Comparison of ENCODE assay signal across 8 mouse cellular contexts in the genomic region with DNA sequence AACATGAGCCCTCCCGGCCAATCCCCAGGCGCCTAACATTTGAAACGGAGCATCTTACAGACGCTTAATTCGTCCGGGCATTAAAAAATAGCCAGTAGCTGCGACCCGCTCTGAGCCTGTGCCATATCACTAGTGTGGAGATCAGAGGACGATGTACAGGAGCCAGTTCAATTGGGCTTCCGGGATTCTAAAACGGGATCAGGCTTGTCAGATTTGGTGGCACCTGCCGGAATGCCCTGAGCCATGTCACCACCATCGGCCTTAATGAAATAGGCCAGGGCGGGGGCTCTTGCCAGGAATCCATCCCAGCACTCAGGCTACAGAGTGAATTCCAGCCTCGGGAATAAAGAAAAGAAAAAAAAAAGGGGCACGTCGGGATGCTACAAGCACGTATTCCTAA. TPM values are rescaled to one million over a fixed set of nuclear protein-coding genes. Genes with fewer than 3 reads are reported as not detected.
DNase-seq lines count a peak whose midpoint lies in the region; ATAC-seq and TF ChIP-seq lines count a peak whose summit lies in the region.

No protein-coding gene starts in this region.

- peak overlapping the region; percentile 11 for H3K4me3 ChIP-seq in kidney, postnatal 0 days (replicated peaks; ENCODE audit: low read depth, low read length)
- peak overlapping the region; percentile 49 for H3K4me3 ChIP-seq in brown adipose tissue, adult 24 weeks (ENCODE audit: insufficient read depth, low read depth, low read length)
- peak overlapping the region; percentile 54 for H3K4me3 ChIP-seq in heart, embryonic 13.5 days
- peak overlapping the region; percentile 39 for H3K4me3 ChIP-seq in liver, embryonic 12.5 days
- peak overlapping the region; percentile 40 for H3K4me3 ChIP-seq in stomach, embryonic 16.5 days (replicated peaks; ENCODE audit: low read length)

- no peak for TF ChIP-seq CTCF in kidney, postnatal 0 days (IDR thresholded peaks at IDR 0.05; ENCODE audit: low read depth)

- ATAC-seq in kidney, postnatal 0 days (replicated peaks; ENCODE audit: low FRiP score, low read depth) = 0 out of 2 replicates have a peak, but pooled peaks have one; percentile 8
- no peak for ATAC-seq in heart, embryonic 13.5 days (ENCODE audit: extremely low read depth, insufficient number of reproducible peaks, low FRiP score, low TSS enrichment)
- no peak for ATAC-seq in liver, embryonic 12.5 days
- ATAC-seq in stomach, embryonic 16.5 days (ENCODE audit: insufficient read depth, low FRiP score) = no peak

- peaks cover 9% of the 10 kb centered on the region; the same call in 1 of the 2 replicates for H3K4me1 ChIP-seq in kidney, postnatal 0 days (replicated peaks; ENCODE audit: insufficient read depth, low read length)
- H3K4me1 ChIP-seq in brown adipose tissue, adult 24 weeks (ENCODE audit: control insufficient read depth, insufficient read depth, insufficient read length, low read length) = no peaks in the 10 kb centered on the region
- H3K4me1 ChIP-seq in heart, embryonic 13.5 days = peaks cover 17% of the 10 kb centered on the region
- peaks cover 6% of the 10 kb centered on the region; the same call in 1 of the 2 replicates for H3K4me1 ChIP-seq in liver, embryonic 12.5 days
- peaks cover 18% of the 10 kb centered on the region for H3K4me1 ChIP-seq in stomach, embryonic 16.5 days (ENCODE audit: control insufficient read depth, insufficient read depth, low read length)

- DNase-seq in kidney, postnatal 0 days (ENCODE audit: low spot score) = no peak
- DNase-seq in kidney, adult 18-20 months = no peak
- DNase-seq in adrenal gland, adult 8-10 months = no peak
- no peak for DNase-seq in spleen, postnatal 4 days (ENCODE audit: low spot score in 2 of 2)

- no peaks in the 10 kb centered on the region for H3K9me3 ChIP-seq in kidney, postnatal 0 days (replicated peaks; ENCODE audit: low read length)
- no peaks in the 10 kb centered on the region for H3K9me3 ChIP-seq in heart, embryonic 13.5 days
- H3K9me3 ChIP-seq in liver, embryonic 12.5 days (replicated peaks) = no peaks in the 10 kb centered on the region
- no peaks in the 10 kb centered on the region for H3K9me3 ChIP-seq in stomach, embryonic 16.5 days (replicated peaks; ENCODE audit: control insufficient read depth, low read length)

- peak overlapping the region; percentile 57 for H3K9ac ChIP-seq in kidney, postnatal 0 days (ENCODE audit: low read depth, low read length)
- peak overlapping the region; percentile 86 for H3K9ac ChIP-seq in heart, embryonic 13.5 days
- no peak overlapping the region for H3K9ac ChIP-seq in liver, embryonic 12.5 days
- H3K9ac ChIP-seq in stomach, embryonic 16.5 days (ENCODE audit: low read length) = peak overlapping the region; percentile 72

- H3K4me2 ChIP-seq in kidney, postnatal 0 days (ENCODE audit: low read length) = peak overlapping the region; percentile 61
- peak overlapping the region; percentile 76 for H3K4me2 ChIP-seq in heart, embryonic 13.5 days
- peak overlapping the region; percentile 62 for H3K4me2 ChIP-seq in liver, embryonic 12.5 days
- H3K4me2 ChIP-seq in stomach, embryonic 16.5 days (ENCODE audit: low read depth, low read length) = peak overlapping the region; percentile 68

- peak overlapping the region; percentile 78 for H3K27ac ChIP-seq in kidney, postnatal 0 days
- no peak overlapping the region for H3K27ac ChIP-seq in brown adipose tissue, adult 24 weeks (replicated peaks; ENCODE audit: low read depth, low read length)
- H3K27ac ChIP-seq in heart, embryonic 13.5 days (replicated peaks) = peak overlapping the region; percentile 96
- no peak overlapping the region for H3K27ac ChIP-seq in liver, embryonic 12.5 days
- H3K27ac ChIP-seq in stomach, embryonic 16.5 days (ENCODE audit: low read length) = peak overlapping the region; percentile 93

- 17% methylated on average over 18 of the region's 18 CpGs for WGBS in kidney, postnatal 0 days
- 19% methylated on average over 18 of the region's 18 CpGs for WGBS in heart, embryonic 13.5 days
- WGBS in liver, embryonic 12.5 days (ENCODE audit: insufficient replicate concordance) = 44% methylated on average over 18 of the region's 18 CpGs
- 21% methylated on average over 18 of the region's 18 CpGs for WGBS in stomach, embryonic 16.5 days

- H3K27me3 ChIP-seq in kidney, postnatal 0 days (ENCODE audit: insufficient read depth, low read length) = no peaks in the 10 kb centered on the region
- H3K27me3 ChIP-seq in heart, embryonic 13.5 days (replicated peaks) = peaks cover 13% of the 10 kb centered on the region; the same call in 1 of the 2 replicates
- peaks cover 7% of the 10 kb centered on the region for H3K27me3 ChIP-seq in liver, embryonic 12.5 days (replicated peaks)
- no peaks in the 10 kb centered on the region for H3K27me3 ChIP-seq in stomach, embryonic 16.5 days (ENCODE audit: control insufficient read depth, insufficient read depth, low read length)

- no peaks in the 10 kb centered on the region for H3K36me3 ChIP-seq in kidney, postnatal 0 days (ENCODE audit: insufficient read depth, low read length)
- H3K36me3 ChIP-seq in heart, embryonic 13.5 days = no peaks in the 10 kb centered on the region
- no peaks in the 10 kb centered on the region for H3K36me3 ChIP-seq in liver, embryonic 12.5 days
- no peaks in the 10 kb centered on the region for H3K36me3 ChIP-seq in stomach, embryonic 16.5 days (ENCODE audit: control insufficient read depth, insufficient read depth, low read length)

RNA-seq across cellular contexts. Expression of gene Epcam, which starts 23.0 kb away (rescaled TPM):
- 409 and 412 TPM in 2 replicates for polyA plus RNA-seq in kidney, postnatal 0 days (2015; fragmentation: Nextera tagmentation; extraction: Ambion mirVana)
- not detected in 2 replicates for polyA plus RNA-seq in brown adipose tissue, adult 24 weeks (2012; ENCODE audit: insufficient read depth, insufficient read length, missing spikeins)
- 12.7 and 14.4 TPM in 2 replicates for polyA plus RNA-seq in heart, embryonic 13.5 days (2015; fragmentation: Nextera tagmentation; extraction: Ambion mirVana)
- polyA plus RNA-seq in liver, embryonic 12.5 days (2016; fragmentation: Nextera tagmentation; extraction: Ambion mirVana) = 2.3 and 3.2 TPM in 2 replicates
- polyA plus RNA-seq in stomach, embryonic 16.5 days (2015; fragmentation: Nextera tagmentation; extraction: Ambion mirVana) = 402 and 444 TPM in 2 replicates
- total RNA-seq in adrenal gland, adult 8-10 months (2022) = under 1 TPM in 2 of 4 experiments, not detected in 2; 0.32 to 0.56 TPM

RNA-seq across cellular contexts. Expression of gene Msh2, which starts 59.3 kb away (rescaled TPM):
- 58.1 and 66.0 TPM in 2 replicates for polyA plus RNA-seq in kidney, postnatal 0 days (2015; fragmentation: Nextera tagmentation; extraction: Ambion mirVana)
- polyA plus RNA-seq in brown adipose tissue, adult 24 weeks (2012; ENCODE audit: insufficient read depth, insufficient read length, missing spikeins) = 17.3 and 19.6 TPM in 2 replicates
- 36.7 and 39.1 TPM in 2 replicates for polyA plus RNA-seq in heart, embryonic 13.5 days (2015; fragmentation: Nextera tagmentation; extraction: Ambion mirVana)
- polyA plus RNA-seq in liver, embryonic 12.5 days (2016; fragmentation: Nextera tagmentation; extraction: Ambion mirVana) = 52.5 and 54.9 TPM in 2 replicates
- polyA plus RNA-seq in stomach, embryonic 16.5 days (2015; fragmentation: Nextera tagmentation; extraction: Ambion mirVana) = 62.8 and 65.0 TPM in 2 replicates
- total RNA-seq in adrenal gland, adult 8-10 months (2022) = 10 to 100 TPM; 20.8 to 27.1 (median 23.5) TPM

Comparison
In these comparisons a context has a peak if more than half of its experiments do, and no peak if none do; other contexts are left out.
1. H3K27ac ChIP-seq: peak in kidney, postnatal 0 days (single experiment), heart, embryonic 13.5 days (single experiment) and stomach, embryonic 16.5 days (single experiment); none in brown adipose tissue, adult 24 weeks (single experiment) and liver, embryonic 12.5 days (single experiment).
2. RNA of gene Epcam, which starts 23.0 kb away (polyA plus RNA-seq): 409 to 412 TPM in kidney, postnatal 0 days and 402 to 444 TPM in stomach, embryonic 16.5 days; 12.7 to 14.4 TPM in heart, embryonic 13.5 days, 2.3 to 3.2 TPM in liver, embryonic 12.5 days and not detected in brown adipose tissue, adult 24 weeks; every median in the first group is over 10 times any median in the second.
3. Peak in every context shown above with its lines, with median percentiles within 50 percentile points of each other: H3K4me2 ChIP-seq and H3K4me3 ChIP-seq.